Mouse (Mus musculus) MEL (cell line): ENCODE measurements at regions not wholly inside any gene's neighbourhood (a gene's known extent, or its start where the extent isn't known, plus 50 kb on each side); places are given as distances from the start of the nearest gene placed in this dataset.
A peak's percentile ranks its signal among the peaks of the same experiment; 100 is the strongest.

Experiments
- DNase-seq: peaks from one replicate; pipeline ENCODE4 v3.0.0; 2011; ENCODE audit warnings: low read depth, low spot score
- H3K27ac ChIP-seq: 2 replicates; pipeline ENCODE4 v1.5.1; 2012; ENCODE audit warnings: low read depth, mild to moderate bottlenecking, control low read depth, low read length, moderate library complexity; ENCODE audit not compliant: control insufficient read depth
- H3K27me3 ChIP-seq, 2 experiments: fragments of 150-350 bp in 1 of 2; sonication (generic) in 1 of 2; 2 replicates each; pipeline ENCODE4 v1.6.1; 2012; ENCODE audit warnings: low read length in 2 of 2, mild to moderate bottlenecking in 2 of 2, improper control_type of control experiment in 1 of 2, moderate library complexity in 1 of 2; ENCODE audit not compliant: insufficient read depth in 2 of 2, control insufficient read depth in 1 of 2
- H3K36me3 ChIP-seq, 2 experiments: 2 replicates each; pipeline ENCODE4 v1.6.1; 2012 to 2014; ENCODE audit warnings: low read length in 2 of 2, improper control_type of control experiment in 1 of 2, inconsistent platforms in 1 of 2, mild to moderate bottlenecking in 1 of 2; ENCODE audit not compliant: insufficient read depth in 2 of 2, control insufficient read depth in 1 of 2
- H3K4me1 ChIP-seq, 2 experiments: fragments of 150-350 bp in 1 of 2; sonication (generic) in 1 of 2; 2 replicates each; pipeline ENCODE4 v1.6.1; 2012; ENCODE audit warnings: low read length in 2 of 2, improper control_type of control experiment in 1 of 2, mild to moderate bottlenecking in 1 of 2; ENCODE audit not compliant: insufficient read depth in 2 of 2, control insufficient read depth in 1 of 2
- H3K4me3 ChIP-seq, 2 experiments: fragments of 150-350 bp in 1 of 2; sonication (generic) in 1 of 2; 2 replicates each; pipeline ENCODE4 v1.5.1; 2012; ENCODE audit warnings: low read depth in 2 of 2, low read length in 2 of 2, mild to moderate bottlenecking in 2 of 2, moderate library complexity in 2 of 2, control low read depth in 1 of 2, improper control_type of control experiment in 1 of 2; ENCODE audit not compliant: control insufficient read depth in 1 of 2, insufficient read depth in 1 of 2
- H3K79me2 ChIP-seq: 2 replicates; pipeline ENCODE4 v1.6.1; 2012; ENCODE audit warnings: mild to moderate bottlenecking, low read length, moderate library complexity; ENCODE audit not compliant: control insufficient read depth, poor library complexity, insufficient read depth
- H3K9ac ChIP-seq: 2 replicates; pipeline ENCODE4 v1.6.1; 2012; ENCODE audit warnings: low read depth, mild to moderate bottlenecking, control low read depth, low read length, moderate library complexity; ENCODE audit not compliant: control insufficient read depth, poor library complexity, severe bottlenecking
- H3K9me3 ChIP-seq: fragments of 150-350 bp; sonication (generic); replicated peaks from 2 replicates; pipeline ENCODE4 v1.6.1; 2012; ENCODE audit warnings: mild to moderate bottlenecking, low read length, improper control_type of control experiment, moderate library complexity; ENCODE audit not compliant: insufficient read depth
- BHLHE40 ChIP-seq: IDR thresholded peaks from 2 replicates; pipeline ENCODE4 v1.6.1; 2012; ENCODE audit warnings: low read depth, mild to moderate bottlenecking, inconsistent platforms, low read length, improper control_type of control experiment, borderline replicate concordance
- CHD2 ChIP-seq: IDR thresholded peaks from 2 replicates; pipeline ENCODE4 v1.6.1; 2011; ENCODE audit warnings: low read length, improper control_type of control experiment
- E2F4 ChIP-seq: IDR thresholded peaks from 2 replicates; pipeline ENCODE4 v1.6.1; 2011; ENCODE audit warnings: low read depth, low read length, improper control_type of control experiment, borderline replicate concordance
- EP300 ChIP-seq, 2 experiments: IDR thresholded peaks; 2 replicates each; pipeline ENCODE4 v1.6.1; 2011; ENCODE audit warnings: improper control_type of control experiment in 2 of 2, low read length in 2 of 2, low read depth in 1 of 2, mild to moderate bottlenecking in 1 of 2
- ETS1 ChIP-seq: IDR thresholded peaks from 2 replicates; pipeline ENCODE4 v1.6.1; 2012; ENCODE audit warnings: low read depth, mild to moderate bottlenecking, inconsistent platforms, low read length, improper control_type of control experiment, moderate library complexity
- GABPA ChIP-seq: IDR thresholded peaks from 2 replicates; pipeline ENCODE4 v1.6.1; 2012; ENCODE audit warnings: low read depth, mild to moderate bottlenecking, inconsistent platforms, low read length, improper control_type of control experiment, moderate library complexity
- GATA1 ChIP-seq: IDR thresholded peaks from 2 replicates; pipeline ENCODE4 v1.6.1; 2011; ENCODE audit warnings: low read depth, low read length, improper control_type of control experiment
- JUND ChIP-seq: IDR thresholded peaks from 2 replicates; pipeline ENCODE4 v1.6.1; 2011; ENCODE audit warnings: low read depth, mild to moderate bottlenecking, improper control_type of control experiment, low read length
- KAT2A ChIP-seq: conservative IDR thresholded peaks from 2 replicates; pipeline ENCODE4 v1.6.1; 2012; ENCODE audit warnings: low read depth, low read length, improper control_type of control experiment, inconsistent platforms
- MAX ChIP-seq: IDR thresholded peaks from 2 replicates; pipeline ENCODE4 v1.6.1; 2011; ENCODE audit warnings: low read length, improper control_type of control experiment
- MAZ ChIP-seq: IDR thresholded peaks from 2 replicates; pipeline ENCODE4 v1.6.1; 2012; ENCODE audit warnings: low read depth, mild to moderate bottlenecking, inconsistent platforms, low read length, improper control_type of control experiment
- MXI1 ChIP-seq: IDR thresholded peaks from 2 replicates; pipeline ENCODE4 v1.6.1; 2011; ENCODE audit warnings: mild to moderate bottlenecking, low read depth, low read length, improper control_type of control experiment
- MYB ChIP-seq: IDR thresholded peaks from 2 replicates; pipeline ENCODE4 v1.6.1; 2011; ENCODE audit warnings: mild to moderate bottlenecking, low read depth, low read length, improper control_type of control experiment
- MYC ChIP-seq: IDR thresholded peaks from 2 replicates; pipeline ENCODE4 v1.6.1; 2011; ENCODE audit warnings: low read depth, mild to moderate bottlenecking, low read length, improper control_type of control experiment, moderate library complexity
- NRF1 ChIP-seq: IDR thresholded peaks from 2 replicates; pipeline ENCODE4 v1.6.1; 2014; ENCODE audit warnings: low read depth, mild to moderate bottlenecking, inconsistent platforms, low read length, improper control_type of control experiment, moderate library complexity; ENCODE audit not compliant: poor library complexity, insufficient read depth, severe bottlenecking
- POLR2A ChIP-seq, 2 experiments: IDR thresholded peaks; 2 replicates each; pipeline ENCODE4 v1.6.1; 2011 to 2012; ENCODE audit warnings: low read length in 2 of 2, mild to moderate bottlenecking in 2 of 2, control low read depth in 1 of 2, improper control_type of control experiment in 1 of 2, low read depth in 1 of 2, moderate library complexity in 1 of 2; ENCODE audit not compliant: control insufficient read depth in 1 of 2, insufficient read depth in 1 of 2, poor library complexity in 1 of 2
- RAD21 ChIP-seq: IDR thresholded peaks from 2 replicates; pipeline ENCODE4 v1.6.1; 2011; ENCODE audit warnings: mild to moderate bottlenecking, low read depth, low read length, improper control_type of control experiment
- RCOR1 ChIP-seq: IDR thresholded peaks from 2 replicates; pipeline ENCODE4 v1.6.1; 2012; ENCODE audit warnings: low read depth, mild to moderate bottlenecking, inconsistent platforms, low read length, improper control_type of control experiment
- SIN3A ChIP-seq: IDR thresholded peaks from 2 replicates; pipeline ENCODE4 v1.6.1; 2012; ENCODE audit warnings: low read length, improper control_type of control experiment, inconsistent platforms
- SMC3 ChIP-seq: IDR thresholded peaks from 2 replicates; pipeline ENCODE4 v1.6.1; 2011; ENCODE audit warnings: low read depth, low read length, improper control_type of control experiment
- TAL1 ChIP-seq: IDR thresholded peaks from 2 replicates; pipeline ENCODE4 v1.6.1; 2012; ENCODE audit warnings: mild to moderate bottlenecking, inconsistent platforms, low read length, moderate library complexity, mixed read lengths
- TBP ChIP-seq: IDR thresholded peaks from 2 replicates; pipeline ENCODE4 v1.8.0; 2011; ENCODE audit warnings: low read depth, low read length, improper control_type of control experiment
- TCF12 ChIP-seq: IDR thresholded peaks from 2 replicates; pipeline ENCODE4 v1.6.1; 2014; ENCODE audit warnings: low read depth, mild to moderate bottlenecking, inconsistent platforms, low read length, improper control_type of control experiment, moderate library complexity
- UBTF ChIP-seq: IDR thresholded peaks from 2 replicates; pipeline ENCODE4 v1.6.1; 2012; ENCODE audit warnings: low read depth, mild to moderate bottlenecking, inconsistent platforms, low read length, improper control_type of control experiment, moderate library complexity, borderline replicate concordance; ENCODE audit not compliant: insufficient read depth
- USF2 ChIP-seq, 2 experiments: IDR thresholded peaks; 2 replicates each; pipeline ENCODE4 v1.6.1; 2011 to 2012; ENCODE audit warnings: improper control_type of control experiment in 2 of 2, low read length in 2 of 2, borderline replicate concordance in 1 of 2, inconsistent platforms in 1 of 2, low read depth in 1 of 2, mild to moderate bottlenecking in 1 of 2; ENCODE audit not compliant: insufficient read depth in 1 of 2
- ZKSCAN1 ChIP-seq: IDR thresholded peaks from 2 replicates; pipeline ENCODE4 v1.6.1; 2012; ENCODE audit warnings: low read depth, mild to moderate bottlenecking, inconsistent platforms, low read length, improper control_type of control experiment, moderate library complexity
- ZNF384 ChIP-seq: IDR thresholded peaks from 2 replicates; pipeline ENCODE4 v1.6.1; 2012; ENCODE audit warnings: low read depth, mild to moderate bottlenecking, inconsistent platforms, low read length, improper control_type of control experiment

- DNase-seq, result peak; percentile 81
- H3K4me3 ChIP-seq, result no peak overlapping the region
- H3K9me3 ChIP-seq, result no peaks in the 10 kb centered on the region
- no peak overlapping the region for H3K9ac ChIP-seq
- peaks cover 0 to 5% of the 10 kb centered on the region in 2 experiments; a peak in 1 of 4 replicates for H3K4me1 ChIP-seq
- H3K27me3 ChIP-seq, result no peaks in the 10 kb centered on the region
- peak overlapping the region; percentile 11; the same call in 1 of the 2 replicates for H3K27ac ChIP-seq
- H3K79me2 ChIP-seq, result no peaks in the 10 kb centered on the region
- peaks cover 0 to 3% of the 10 kb centered on the region in 2 experiments; a peak in 1 of 4 replicates for H3K36me3 ChIP-seq
- TF ChIP-seq SIN3A (no peak), MYC (0 out of 2 replicates have a peak, but pooled peaks have one; percentile 21), GABPA (no peak), MYB (peak; percentile 24; the same call in 1 of the 2 replicates), SMC3 (peak; percentile 10; the same call in 1 of the 2 replicates), TBP (0 out of 2 replicates have a peak, but pooled peaks have one; percentile 47), TCF12 (peak; percentile 87; the same call in 1 of the 2 replicates), MAX (peak; percentile 46; the same call in 1 of the 2 replicates), RAD21 (no peak), EP300 (IDR thresholded peaks at IDR 0.05; ENCODE audit: low read depth in 1 of 2, low read length in 2 of 2) (peak; percentile 80 to 87), TAL1 (peak; percentile 28; the same call in 1 of the 2 replicates), RCOR1 (peak; percentile 83; the same call in 1 of the 2 replicates), CHD2 (no peak), MXI1 (peak; percentile 46; the same call in 1 of the 2 replicates), MAZ (no peak), ETS1 (peak; percentile 86; the same call in 1 of the 2 replicates), BHLHE40 (peak; percentile 47; the same call in 1 of the 2 replicates), JUND (no peak), ZNF384 (no peak), POLR2A (IDR thresholded peaks at IDR 0.05; ENCODE audit: control insufficient read depth in 1 of 2, insufficient read depth in 1 of 2, low read depth in 1 of 2, low read length in 2 of 2, poor library complexity in 1 of 2) (no peak), ZKSCAN1 (no peak), NRF1 (no peak), UBTF (no peak), E2F4 (no peak), KAT2A (peak; percentile 48), USF2 (IDR thresholded peaks at IDR 0.05; ENCODE audit: borderline replicate concordance in 1 of 2, insufficient read depth in 1 of 2, low read depth in 1 of 2, low read length in 2 of 2) (no peak), GATA1 (peak; percentile 57)
Measured at GRCm38 (mm10) chr14:82065173-82065572, 2081.3 kb downstream of the Olfm4 start.
